Mouse (Mus musculus): Measurements from ENCODE around the gene Fthl17a.

The Fthl17a gene

DNA sequence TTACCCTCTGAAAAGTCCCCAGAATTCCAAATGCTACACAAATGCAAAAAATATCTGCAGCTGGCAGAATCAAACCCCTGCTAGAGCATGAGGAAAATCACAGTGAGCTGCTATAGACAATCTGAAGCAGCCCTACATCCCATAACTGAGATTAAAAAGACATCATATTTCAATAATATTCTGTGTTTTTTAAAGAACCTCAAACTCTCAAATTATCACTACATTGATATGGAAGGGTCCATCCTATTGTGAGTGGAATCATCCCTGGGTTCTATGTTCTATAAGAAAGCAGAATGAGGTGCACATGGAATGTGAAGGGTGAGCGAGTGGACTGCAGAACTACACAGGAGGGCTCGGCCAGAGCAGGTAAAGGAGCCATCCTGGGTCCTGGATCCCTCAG lies at the start of gene Fthl17a:
Gene Fthl17a (plus strand): TSS at position 301 of the 400 bp plus-strand sequence.
- DNase-seq (ENCODE audit: low spot score), result no peak

DNA sequence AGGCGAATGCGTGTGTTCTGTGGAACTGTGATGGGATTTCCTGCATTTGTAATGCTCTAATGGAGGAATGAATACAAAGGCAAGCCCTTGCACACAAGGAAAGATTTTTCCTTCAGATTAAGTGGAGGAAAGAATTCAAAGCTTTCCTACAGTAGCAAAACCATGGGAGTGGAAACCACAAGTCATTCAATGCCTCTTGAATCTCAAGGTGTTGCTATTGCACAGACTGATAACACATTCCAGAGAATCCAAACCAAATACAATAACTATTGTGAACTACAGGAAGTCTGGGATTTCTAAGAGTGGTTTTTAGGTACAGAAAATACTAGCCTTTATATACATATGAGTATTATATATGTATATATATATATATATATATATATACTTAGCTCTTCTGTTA lies 42.5 kb upstream of the Fthl17a start:
- DNase-seq (ENCODE audit: low spot score), result no peak

DNA sequence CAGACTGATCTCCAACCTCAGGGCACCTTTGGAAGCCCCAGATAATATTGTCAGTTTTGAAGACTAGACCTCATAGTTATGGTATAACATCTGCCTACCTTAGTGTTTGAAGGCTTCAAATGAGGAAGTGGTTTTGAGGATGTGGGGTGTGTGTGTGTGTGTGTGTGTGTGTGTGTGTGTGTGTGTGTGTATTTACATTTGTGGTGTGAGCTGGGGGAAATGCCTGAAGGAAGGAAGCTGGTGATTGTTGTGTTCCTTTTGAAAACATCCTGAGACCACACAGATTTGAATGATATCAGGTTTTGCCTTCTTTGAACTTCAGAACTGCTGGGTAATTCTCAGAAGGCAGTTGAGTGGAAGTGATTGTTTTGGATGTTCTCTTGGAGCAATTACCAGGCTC lies 22.6 kb upstream of the Fthl17a start:
- DNase-seq (ENCODE audit: low spot score), result no peak

DNA sequence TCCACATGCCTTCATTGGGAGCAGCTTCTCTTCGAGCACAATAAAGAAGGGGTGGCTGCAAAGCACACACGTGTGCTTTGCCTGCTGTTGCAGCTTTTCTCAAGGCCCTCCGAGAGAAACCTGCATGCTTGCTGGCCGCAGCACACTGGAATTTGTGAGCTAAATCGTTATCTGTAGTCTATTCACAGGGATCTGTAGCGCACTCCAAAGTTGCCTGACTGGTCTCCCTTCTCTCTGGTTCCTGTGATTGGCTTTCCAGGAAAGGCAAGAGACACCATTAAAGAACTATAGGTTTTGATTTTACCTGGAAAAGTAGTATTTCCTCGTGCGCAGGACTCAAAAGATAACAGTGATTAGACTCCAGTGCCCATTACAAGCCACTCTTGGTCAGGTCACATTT lies 22.3 kb downstream of the Fthl17a start:
- no peak for DNase-seq (ENCODE audit: low spot score)

DNA sequence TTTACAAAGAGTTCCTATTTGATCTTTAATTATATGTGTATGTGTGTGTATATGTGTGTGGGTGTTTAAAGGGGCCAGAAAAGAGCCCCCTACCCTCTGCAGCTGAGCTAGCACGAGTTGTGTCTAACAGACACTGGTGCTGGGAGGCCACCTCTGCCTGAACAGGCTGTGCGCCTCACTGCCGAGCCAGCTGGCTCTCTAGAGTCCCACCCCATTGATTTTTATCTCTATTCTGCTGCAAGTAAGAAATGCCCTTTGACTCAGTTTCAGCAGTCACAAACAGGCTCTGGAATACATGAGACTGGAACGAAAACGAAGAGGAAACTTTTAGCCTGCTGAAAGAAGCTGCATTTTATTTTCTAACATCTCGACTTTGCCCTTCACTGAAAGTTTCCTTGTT lies 22.8 kb downstream of the Fthl17a start:
- DNase-seq (ENCODE audit: low spot score), result no peak

DNA sequence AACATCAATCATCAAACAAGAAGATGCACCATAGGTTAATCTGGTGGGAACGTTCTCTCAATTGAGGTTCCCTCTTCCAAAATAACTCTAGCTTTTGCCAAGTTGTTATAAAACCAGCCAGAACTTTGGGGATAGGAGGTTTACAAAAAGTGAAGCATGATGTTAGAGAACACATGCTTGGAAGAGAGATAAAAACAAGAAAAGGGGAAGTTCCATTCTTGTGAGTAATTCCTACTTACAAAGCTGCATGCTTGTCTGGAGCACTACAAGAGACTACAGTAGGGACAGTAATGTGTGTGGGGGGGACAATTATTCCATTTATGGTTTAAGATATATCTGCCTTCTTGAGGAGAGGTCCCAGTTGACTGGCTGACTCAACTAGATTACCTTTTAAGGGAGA lies 40.4 kb downstream of the Fthl17a start:
- DNase-seq (ENCODE audit: low spot score), result no peak

DNA sequence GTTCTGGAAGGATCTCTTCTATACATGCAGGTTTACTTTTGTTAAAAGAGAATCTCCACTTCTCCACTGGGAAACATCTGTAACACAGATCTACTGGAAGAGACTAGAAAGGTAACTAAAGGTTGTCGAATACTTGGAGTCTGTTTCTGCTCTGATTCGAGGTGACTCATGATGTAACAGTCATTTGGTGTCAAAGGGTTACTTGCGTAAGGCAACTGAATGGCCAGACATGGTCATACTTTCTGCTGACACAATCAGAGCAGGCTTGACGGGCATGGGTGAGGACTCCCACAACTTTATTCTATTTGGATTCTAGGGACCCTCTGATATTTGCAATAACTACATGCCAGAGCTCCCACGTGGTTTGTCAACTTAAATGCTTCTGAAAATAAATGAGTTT lies 43.3 kb downstream of the Fthl17a start:
- DNase-seq (ENCODE audit: low spot score), result no peak

DNA sequence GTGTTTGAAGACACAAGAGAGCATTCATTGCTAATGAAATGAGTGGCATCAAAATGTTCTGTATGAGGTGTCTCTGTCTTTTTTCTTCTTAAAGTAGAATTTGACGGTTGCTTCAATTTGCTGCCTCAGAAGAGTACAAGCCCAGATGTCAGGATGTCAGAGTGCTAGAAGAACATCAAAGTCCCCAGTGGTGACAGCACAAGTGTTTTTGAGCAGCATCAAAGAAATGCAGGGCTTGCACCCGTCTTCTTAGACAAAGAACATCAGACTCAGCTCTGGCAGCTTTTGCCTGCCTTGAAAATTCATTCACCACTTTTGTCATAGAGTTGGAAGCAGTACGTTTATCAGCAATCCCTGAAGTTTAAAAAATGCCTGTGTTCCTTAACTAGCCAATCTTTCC lies 44.5 kb downstream of the Fthl17a start:
- no peak for DNase-seq (ENCODE audit: low spot score)

DNA sequence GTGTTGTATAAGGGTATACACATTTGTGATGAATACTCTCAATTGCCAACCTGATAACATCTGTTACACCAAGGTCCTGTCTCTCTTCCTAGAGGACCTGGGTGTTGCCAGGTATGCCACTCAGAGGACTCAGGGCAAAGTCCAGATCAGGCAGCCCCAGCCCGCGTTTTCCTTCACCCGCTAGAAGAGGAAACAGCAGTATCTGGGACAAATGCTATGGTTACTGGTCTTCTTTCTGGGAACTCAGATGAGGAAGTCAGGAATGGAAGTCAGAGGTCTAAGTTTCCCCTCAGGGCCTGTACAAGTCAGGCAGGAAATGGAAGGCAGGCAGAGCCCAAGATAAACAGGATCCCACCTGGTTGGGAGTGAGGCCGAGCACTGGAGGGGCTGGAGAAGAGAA lies 55.2 kb downstream of the Fthl17a start:
- no peak for DNase-seq (ENCODE audit: low spot score)

DNA sequence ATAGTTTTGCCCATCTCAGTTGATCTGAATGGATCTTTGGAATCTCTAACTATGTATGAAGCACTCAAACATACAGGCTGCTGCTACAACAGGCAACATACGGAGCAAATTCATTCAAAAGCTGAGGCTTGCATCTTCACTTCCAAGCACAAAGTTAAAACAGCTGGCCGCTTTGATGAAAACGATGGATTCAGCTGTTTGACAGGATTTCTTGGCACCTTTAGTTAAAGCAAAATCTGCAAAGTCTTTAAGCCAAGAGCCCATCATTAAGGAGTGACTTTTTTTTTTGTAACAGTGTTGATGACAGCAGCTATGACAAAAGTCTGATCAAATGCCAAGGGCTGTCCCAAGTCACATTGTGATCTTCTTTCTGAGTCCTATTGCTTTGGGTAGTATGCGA lies 69.1 kb downstream of the Fthl17a start:
- DNase-seq (ENCODE audit: low spot score), result no peak

DNA sequence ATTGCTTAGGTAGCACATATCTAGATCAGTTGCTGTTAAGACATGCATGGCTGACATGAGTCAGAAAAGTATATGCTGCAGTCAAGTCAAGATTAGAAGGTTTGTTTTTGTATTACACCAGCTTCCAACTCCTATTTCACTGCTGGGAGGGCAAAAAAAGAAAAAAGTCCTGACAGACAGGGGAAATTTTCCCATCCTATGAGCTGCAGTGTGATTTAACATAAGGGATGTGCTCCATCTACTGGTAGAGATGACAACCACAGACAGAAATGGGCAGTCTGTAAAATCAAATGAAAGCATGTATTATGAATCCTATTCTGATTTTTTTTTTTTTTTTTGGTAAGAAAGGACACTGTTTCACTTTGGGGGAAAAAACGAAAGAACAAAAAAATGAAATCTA lies 69.7 kb downstream of the Fthl17a start:
- peak; percentile 19 for DNase-seq (ENCODE audit: low spot score)
